Mouse (Mus musculus) 3134 (cell line): ENCODE data around the gene Omp.

Source experiments
- DNase-seq: peaks from one replicate; pipeline ENCODE4 v3.0.0-alpha.2; 2011; ENCODE audit warnings: low spot score; ENCODE audit not compliant: insufficient read length; ENCODE audit errors: extremely low read depth

The Omp gene

DNA sequence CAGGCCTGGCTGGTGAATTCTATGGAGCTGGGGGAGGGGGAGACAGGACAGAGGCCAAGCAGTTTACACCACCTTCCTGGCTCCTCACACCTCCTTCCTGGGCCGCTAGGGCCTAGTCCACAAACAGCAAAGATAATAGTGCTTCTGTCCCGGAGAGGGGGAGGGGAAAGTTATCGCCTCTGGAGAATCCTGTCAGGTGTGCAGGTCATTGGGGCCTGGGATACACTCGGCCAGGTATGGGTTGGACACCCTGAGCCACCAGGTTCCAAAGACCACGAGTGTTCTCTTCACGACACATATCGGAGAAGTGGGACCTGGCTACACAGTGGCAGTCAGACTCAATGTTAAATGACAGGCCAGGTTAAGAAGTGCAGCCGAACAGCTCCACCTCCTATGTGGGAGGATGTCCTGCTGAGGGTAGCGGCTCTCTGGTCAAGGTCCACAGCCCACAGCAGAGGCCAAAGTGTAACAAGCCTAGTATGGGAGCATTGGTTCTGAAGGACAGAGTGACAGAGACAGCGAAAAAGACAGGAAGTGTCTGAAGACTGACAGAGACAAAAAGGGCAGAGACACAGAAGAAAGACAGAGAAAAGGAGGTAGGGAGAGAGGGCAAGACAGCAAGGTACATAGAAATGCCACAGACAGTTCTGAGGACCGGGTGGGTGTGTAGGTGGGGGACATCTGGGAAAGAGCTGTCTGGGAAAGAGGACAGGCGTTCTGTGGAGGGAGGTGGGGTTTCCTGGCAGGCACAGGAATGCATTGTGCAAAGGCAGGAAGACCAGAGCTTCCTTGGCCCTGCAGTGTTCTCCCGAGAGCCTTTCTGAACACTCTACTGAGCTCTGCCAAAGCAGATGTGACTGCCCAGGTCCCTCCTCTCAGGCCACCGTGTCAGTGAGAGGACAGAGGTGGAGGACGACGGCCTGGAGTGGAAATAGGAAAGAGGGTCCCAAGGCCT lies 40.5 kb downstream of the Omp start:
- no peak for DNase-seq

DNA sequence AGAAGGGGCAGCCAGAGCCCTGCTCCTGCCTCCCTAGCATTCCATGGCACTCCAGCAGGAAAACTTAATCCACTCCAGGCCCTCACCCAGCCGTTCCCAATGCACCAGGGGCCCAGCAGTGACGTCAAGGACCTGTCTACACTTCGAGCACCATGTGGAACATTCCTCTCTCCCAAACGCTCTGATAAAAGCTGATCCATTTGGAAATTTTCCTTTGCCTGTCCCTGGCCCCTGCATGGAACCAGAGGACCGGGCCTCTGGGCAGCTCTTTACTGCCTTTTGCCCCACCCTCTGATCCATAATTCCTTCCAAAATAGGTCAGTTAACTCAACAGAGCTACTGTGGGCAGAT lies 41.4 kb downstream of the Omp start:
- DNase-seq = no peak

DNA sequence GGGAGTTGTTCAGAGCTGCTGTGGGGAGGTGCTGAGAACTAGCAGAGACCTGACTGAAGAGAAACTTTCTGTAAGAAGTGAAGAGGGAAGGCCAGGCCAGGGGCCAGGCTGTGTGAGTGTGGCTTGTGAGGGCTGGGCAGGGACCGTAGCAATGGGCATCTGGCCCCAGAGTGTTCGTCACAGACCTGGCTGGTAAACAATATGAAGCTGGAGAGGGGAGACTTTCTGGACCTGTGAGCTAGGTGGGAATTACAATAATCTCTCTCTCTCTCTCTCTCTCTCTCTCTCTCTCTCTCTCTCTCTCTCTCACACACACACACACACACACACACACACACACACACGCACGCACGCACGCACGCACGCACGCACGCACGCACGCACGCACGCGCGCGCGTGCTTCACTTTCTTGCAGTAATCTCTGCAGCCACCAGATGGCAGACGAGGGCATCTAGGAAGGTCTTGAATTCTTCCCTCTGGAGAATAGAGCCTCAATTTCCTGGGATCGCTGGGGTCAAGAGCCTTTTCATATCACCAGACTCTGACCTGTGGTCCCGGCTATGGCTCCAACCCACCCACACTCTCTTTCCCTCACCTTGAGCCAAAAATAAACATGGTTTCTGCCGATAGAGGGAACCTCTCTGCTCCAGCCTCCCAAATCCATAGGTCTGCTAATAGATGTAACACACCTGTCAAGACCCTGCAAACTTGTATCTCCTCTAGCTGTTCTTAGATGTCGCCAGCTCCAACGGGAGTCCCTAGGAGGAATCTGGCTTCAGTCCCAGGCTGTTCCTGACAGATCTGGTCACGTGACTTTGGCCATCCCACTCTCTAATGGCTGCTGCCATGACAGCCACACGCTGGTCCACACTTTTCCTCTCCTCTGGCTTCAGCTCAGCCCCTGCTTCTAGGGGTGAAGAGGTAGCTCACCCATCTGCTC lies 42.0 kb downstream of the Omp start:
- peak; percentile 56 for DNase-seq

DNA sequence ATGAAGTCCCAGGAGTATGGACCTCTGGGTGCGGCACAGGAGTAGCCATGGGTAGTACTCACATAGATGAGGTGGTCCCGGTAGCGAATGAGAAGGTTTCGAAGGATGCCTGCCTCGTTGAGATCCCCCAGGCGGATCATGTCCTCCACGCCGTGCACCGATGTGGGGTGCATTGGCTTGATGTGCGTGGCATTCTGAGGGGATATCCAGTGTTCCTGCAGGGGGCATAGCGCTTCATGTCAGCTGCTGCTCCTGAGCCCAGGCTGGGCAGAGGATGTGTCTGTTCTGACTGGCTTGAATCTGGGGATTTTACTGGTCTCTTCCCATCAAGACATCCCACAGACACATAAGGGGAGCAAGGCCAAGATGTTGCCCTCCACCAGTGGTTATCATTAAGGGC lies 42.8 kb downstream of the Omp start:
- no peak for DNase-seq

DNA sequence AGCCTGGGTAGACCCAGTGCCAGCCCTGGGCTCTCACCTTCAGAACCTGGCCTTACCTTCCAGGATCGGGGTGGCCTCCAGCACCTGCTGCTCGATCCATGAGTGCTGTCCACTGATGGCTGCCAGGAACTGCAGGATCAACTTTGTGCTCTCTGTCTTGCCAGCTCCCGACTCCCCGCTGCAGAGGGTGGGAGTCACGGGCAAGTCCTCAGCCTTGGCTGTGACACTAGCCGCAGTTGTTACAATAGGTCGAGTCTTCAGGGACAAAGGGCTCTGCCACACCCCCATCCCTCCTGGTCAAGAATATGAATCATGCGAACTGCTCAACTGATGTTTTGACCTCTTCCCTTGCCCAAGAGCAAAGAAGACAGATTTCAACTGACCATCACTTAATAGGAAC lies 47.7 kb downstream of the Omp start:
- DNase-seq = no peak

DNA sequence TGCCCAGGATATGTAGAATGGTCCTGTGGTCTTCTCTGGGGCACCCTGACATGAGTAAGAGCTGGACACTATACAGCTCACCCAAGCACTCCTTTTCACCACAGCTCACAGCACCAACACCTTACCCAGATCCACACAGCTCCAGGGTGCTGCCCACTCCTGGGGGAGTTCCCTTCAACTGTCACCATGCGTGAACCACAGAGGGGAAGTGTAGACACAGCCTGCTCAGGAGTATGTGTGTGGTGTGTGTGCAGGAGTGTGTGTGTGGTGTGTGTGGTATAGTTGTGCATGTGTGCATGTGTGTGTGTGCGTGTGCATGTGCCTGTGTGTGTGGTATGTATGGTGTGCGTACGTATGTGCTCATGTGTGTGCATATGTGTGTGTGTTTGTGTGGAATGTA lies 49.5 kb downstream of the Omp start:
- no peak for DNase-seq
